Comparison of ENCODE assay signal across 9 mouse cellular contexts in the genomic region with DNA sequence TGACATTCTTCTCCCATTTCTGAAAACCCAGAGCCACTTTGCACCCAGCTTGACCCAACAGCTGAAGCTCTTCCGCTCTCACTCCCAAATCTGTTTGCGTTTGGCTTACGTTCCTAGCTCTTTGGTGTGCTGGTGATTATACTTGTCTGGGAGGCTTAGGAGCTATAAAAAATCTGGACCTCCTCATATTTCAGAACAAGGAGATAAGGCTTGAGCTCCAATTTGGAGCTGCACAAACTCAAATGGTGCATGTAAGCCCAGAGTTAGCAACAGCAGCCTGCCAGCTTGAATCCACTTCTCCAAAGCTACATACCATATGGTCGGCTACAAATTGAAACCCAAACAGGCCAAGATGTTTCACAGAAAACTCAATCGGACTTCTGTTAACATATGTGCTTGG.
A peak's percentile ranks its signal among the peaks of the same experiment; 100 is the strongest.
DNase-seq lines count a peak whose midpoint lies in the region; ATAC-seq and TF ChIP-seq lines count a peak whose summit lies in the region.
"Had no signal": no experiment of that assay in that cellular context is flagged by ENCODE, and none has a peak within 500 bp of the region (broad histone marks: within the 10 kb centered on the region; RNA-seq: fewer than 3 reads in every experiment).

No protein-coding gene starts in this region.

- peak overlapping the region; percentile 29; the same call in 1 of the 2 replicates for H3K27ac ChIP-seq in stomach, embryonic 14.5 days (ENCODE audit: low read length)
- H3K27ac ChIP-seq in stomach, postnatal 0 days (replicated peaks), result no peak overlapping the region
- no peak overlapping the region for H3K27ac ChIP-seq in hindbrain, embryonic 12.5 days
- H3K27ac ChIP-seq: liver, embryonic 14.5 days had no signal

- no peak for TF ChIP-seq EP300 in stomach, postnatal 0 days (optimal IDR thresholded peaks at IDR 0.05)

- H3K4me1 ChIP-seq in stomach, embryonic 14.5 days (ENCODE audit: control insufficient read depth, insufficient read depth, low read length), result no peaks in the 10 kb centered on the region
- no peaks in the 10 kb centered on the region for H3K4me1 ChIP-seq in stomach, postnatal 0 days (replicated peaks; ENCODE audit: control insufficient read depth, insufficient read depth)
- H3K4me1 ChIP-seq in hindbrain, embryonic 12.5 days, result no peaks in the 10 kb centered on the region

- ATAC-seq in stomach, embryonic 14.5 days (ENCODE audit: insufficient number of reproducible peaks, insufficient read depth, low FRiP score, low read depth), result peak; percentile 37; the same call in 1 of the 2 replicates
- no peak for ATAC-seq in stomach, postnatal 0 days (ENCODE audit: low FRiP score, low TSS enrichment)
- no peak for ATAC-seq in CD4-positive, CD25-positive, alpha-beta regulatory T cell, adult 4 months
- no peak for ATAC-seq in hindbrain, embryonic 12.5 days (ENCODE audit: low FRiP score)

- H3K9ac ChIP-seq in stomach, embryonic 14.5 days (replicated peaks; ENCODE audit: low read depth, low read length), result no peak overlapping the region
- no peak overlapping the region for H3K9ac ChIP-seq in stomach, postnatal 0 days (ENCODE audit: low read length)
- no peak overlapping the region for H3K9ac ChIP-seq in hindbrain, embryonic 12.5 days
- H3K9ac ChIP-seq: liver, embryonic 14.5 days had no signal

- TF ChIP-seq CTCF in stomach, postnatal 0 days (IDR thresholded peaks at IDR 0.05; ENCODE audit: low read depth), result no peak

- no peak for DNase-seq in stomach, postnatal 0 days (ENCODE audit: low spot score)
- DNase-seq in heart, postnatal 25 days (ENCODE audit: low spot score), result peak; percentile 10
- DNase-seq in left cerebral cortex, postnatal 25 days (ENCODE audit: low spot score in 2 of 2), result peak; percentile 12 to 78
- peak; percentile 57 for DNase-seq in yolk sac, embryonic 10.5 days (ENCODE audit: low spot score)
- DNase-seq in adrenal gland, postnatal 25 days, result no peak

- no peak overlapping the region for H3K4me2 ChIP-seq in stomach, embryonic 14.5 days (replicated peaks; ENCODE audit: low read depth, low read length)
- no peak overlapping the region for H3K4me2 ChIP-seq in stomach, postnatal 0 days (replicated peaks; ENCODE audit: low read depth)
- no peak overlapping the region for H3K4me2 ChIP-seq in hindbrain, embryonic 12.5 days (replicated peaks)

- no peak overlapping the region for H3K4me3 ChIP-seq in stomach, embryonic 14.5 days (ENCODE audit: low read depth, low read length)
- no peak overlapping the region for H3K4me3 ChIP-seq in stomach, postnatal 0 days (ENCODE audit: low read depth, low read length)
- no peak overlapping the region for H3K4me3 ChIP-seq in hindbrain, embryonic 12.5 days

- intact Hi-C loops in heart, postnatal 25 days (cut with DNase I), result no loop called here
- intact Hi-C loops in left cerebral cortex, postnatal 25 days (cut with DNase I), result no loop called here

- no peaks in the 10 kb centered on the region for H3K9me3 ChIP-seq in stomach, embryonic 14.5 days (ENCODE audit: control insufficient read depth, low read depth, low read length)
- H3K9me3 ChIP-seq in stomach, postnatal 0 days (ENCODE audit: control insufficient read depth, low read length), result no peaks in the 10 kb centered on the region
- H3K9me3 ChIP-seq in hindbrain, embryonic 12.5 days (replicated peaks), result no peaks in the 10 kb centered on the region

- H3K27me3 ChIP-seq in stomach, embryonic 14.5 days (ENCODE audit: control insufficient read depth, insufficient read depth, low read length), result no peaks in the 10 kb centered on the region
- H3K27me3 ChIP-seq in stomach, postnatal 0 days (ENCODE audit: control insufficient read depth, insufficient read depth, low read length), result no peaks in the 10 kb centered on the region
- no peaks in the 10 kb centered on the region for H3K27me3 ChIP-seq in hindbrain, embryonic 12.5 days

- 31% methylated on average over 5 of the region's 5 CpGs for WGBS in stomach, embryonic 14.5 days
- 32% methylated on average over 5 of the region's 5 CpGs for WGBS in stomach, postnatal 0 days
- WGBS in hindbrain, embryonic 12.5 days, result 84% methylated on average over 5 of the region's 5 CpGs

- H3K36me3 ChIP-seq in stomach, embryonic 14.5 days (ENCODE audit: control insufficient read depth, insufficient read depth, low read length), result no peaks in the 10 kb centered on the region
- H3K36me3 ChIP-seq in stomach, postnatal 0 days (ENCODE audit: control insufficient read depth, insufficient read depth, low read length), result no peaks in the 10 kb centered on the region
- H3K36me3 ChIP-seq in hindbrain, embryonic 12.5 days, result no peaks in the 10 kb centered on the region

Comparison
In these comparisons a context has a peak if more than half of its experiments do, and no peak if none do; other contexts are left out.
1. DNase-seq: peak in heart, postnatal 25 days (single experiment), left cerebral cortex, postnatal 25 days (2 of 2) and yolk sac, embryonic 10.5 days (single experiment); none in stomach, postnatal 0 days (single experiment) and adrenal gland, postnatal 25 days (single experiment).